Mouse (Mus musculus) embryonic facial prominence, embryonic 12.5 days (tissue): Measurements from ENCODE around the gene Hist1h3e. TPM values are rescaled to one million over a fixed set of nuclear protein-coding genes. Genes with fewer than 3 reads are reported as not detected.

Experiments
- ATAC-seq: fragments of 200-750 bp; cut with Nextera tagmentation; 2 replicates; pipeline ENCODE4 v1.8.0; 2017; ENCODE audit not compliant: insufficient number of reproducible peaks, insufficient read depth, low FRiP score, low TSS enrichment
- H3K27ac ChIP-seq: fragments of 300-500 bp; sonication (generic); 2 replicates; pipeline ENCODE4 v1.5.1; 2016; ENCODE audit warnings: mild to moderate bottlenecking
- H3K27me3 ChIP-seq: fragments of 300-500 bp; sonication (generic); 2 replicates; pipeline ENCODE4 v1.6.1; 2016; ENCODE audit warnings: mild to moderate bottlenecking, moderate library complexity
- H3K36me3 ChIP-seq: fragments of 300-500 bp; sonication (generic); 2 replicates; pipeline ENCODE4 v1.6.1; 2016; ENCODE audit warnings: mild to moderate bottlenecking
- H3K4me1 ChIP-seq: fragments of 300-500 bp; sonication (generic); 2 replicates; pipeline ENCODE4 v1.6.1; 2016
- H3K4me2 ChIP-seq: fragments of 300-500 bp; sonication (generic); replicated peaks from 2 replicates; pipeline ENCODE4 v1.6.1; 2016; ENCODE audit warnings: mild to moderate bottlenecking, moderate library complexity
- H3K4me3 ChIP-seq: fragments of 300-500 bp; sonication (generic); 2 replicates; pipeline ENCODE4 v1.5.1; 2016; ENCODE audit warnings: mild to moderate bottlenecking
- H3K9ac ChIP-seq: fragments of 300-500 bp; sonication (generic); 2 replicates; pipeline ENCODE4 v1.6.1; 2016; ENCODE audit warnings: mild to moderate bottlenecking, moderate library complexity
- H3K9me3 ChIP-seq: fragments of 300-500 bp; sonication (generic); 2 replicates; pipeline ENCODE4 v1.6.1; 2016; ENCODE audit warnings: mild to moderate bottlenecking, moderate library complexity
- WGBS: fragments of 180-500 bp; shearing (Covaris S2); methylation state at CpG from one replicate; pipeline ENCODE4 v1.1.7; 2016; 5-methylcytosine and 5-hydroxymethylcytosine counted together
- microRNA-seq: library from miRNA; unstranded; fragments of <30 nt; microRNA quantifications from one replicate; pipeline ENCODE4, GENCODE M21; 2017
- polyA plus RNA-seq: library from polyadenylated mRNA; unstranded; fragments of >200 nt; fragmentation: Nextera tagmentation; extraction: Ambion mirVana; gene quantifications from 2 replicates; pipeline ENCODE4 v1.2.1, GENCODE M21; 2016

Hist1h3e gene
- polyA plus RNA-seq, 1 experiment from 2014 or later: 9.5 TPM

- Histone ChIP-seq H3K9ac (no peak overlapping the region), H3K4me3 (peak overlapping the region; percentile 38), H3K27ac (no peak overlapping the region), H3K27me3 (no peaks in the 10 kb centered on the region), H3K36me3 (no peaks in the 10 kb centered on the region), H3K9me3 (no peaks in the 10 kb centered on the region), H3K4me2 (peak overlapping the region; percentile 66), H3K4me1 (no peaks in the 10 kb centered on the region)
- WGBS: under 1% methylated on average over 10 of the region's 10 CpGs
- ATAC-seq: 0 out of 2 replicates have a peak, but pooled peaks have one; percentile 47
These were observed 42.8 kb downstream of the Hist1h3e start for GRCm38 (mm10) chr13:23519416-23519815.

GRCm38 (mm10) chr13:23518885-23519284 is 43.3 kb downstream of the Hist1h3e start:
- ATAC-seq: no peak

GRCm38 (mm10) chr13:23518295-23518603 is 43.9 kb downstream of the Hist1h3e start:
- ATAC-seq: no peak
- Histone ChIP-seq H3K27me3 (no peaks in the 10 kb centered on the region), H3K4me3 (peak overlapping the region; percentile 52), H3K36me3 (no peaks in the 10 kb centered on the region), H3K9ac (no peak overlapping the region), H3K4me1 (no peaks in the 10 kb centered on the region), H3K4me2 (peak overlapping the region; percentile 66), H3K9me3 (no peaks in the 10 kb centered on the region), H3K27ac (no peak overlapping the region)
- 2% methylated on average over 6 of the region's 6 CpGs for WGBS

More at GRCm38 (mm10) chr13:23518885-23519284, 43.3 kb downstream of the Hist1h3e start:
- Histone ChIP-seq H3K4me2 (peak overlapping the region; percentile 66), H3K27me3 (no peaks in the 10 kb centered on the region), H3K27ac (no peak overlapping the region), H3K4me1 (no peaks in the 10 kb centered on the region), H3K9me3 (no peaks in the 10 kb centered on the region), H3K9ac (no peak overlapping the region), H3K36me3 (no peaks in the 10 kb centered on the region), H3K4me3 (peak overlapping the region; percentile 38)
- under 1% methylated on average over 6 of the region's 6 CpGs for WGBS

- Histone ChIP-seq H3K4me3 (peak overlapping the region; percentile 52), H3K27me3 (no peaks in the 10 kb centered on the region), H3K4me1 (no peaks in the 10 kb centered on the region), H3K4me2 (peak overlapping the region; percentile 66), H3K9ac (no peak overlapping the region), H3K27ac (peak overlapping the region; percentile 70; the same call in 1 of the 2 replicates), H3K36me3 (no peaks in the 10 kb centered on the region), H3K9me3 (no peaks in the 10 kb centered on the region)
- peak; percentile 73; the same call in 1 of the 2 replicates for ATAC-seq
- under 1% methylated on average over 27 of the region's 27 CpGs for WGBS
These were observed 44.4 kb downstream of the Hist1h3e start for GRCm38 (mm10) chr13:23517603-23518294.

- no peaks in the 10 kb centered on the region for H3K4me1 ChIP-seq
- no peaks in the 10 kb centered on the region for H3K27me3 ChIP-seq
- ATAC-seq: no peak
- H3K9ac ChIP-seq: no peak overlapping the region
- H3K4me3 ChIP-seq: peak overlapping the region; percentile 52
- H3K36me3 ChIP-seq: no peaks in the 10 kb centered on the region
- peak overlapping the region; percentile 70; the same call in 1 of the 2 replicates for H3K27ac ChIP-seq
- peak overlapping the region; percentile 66 for H3K4me2 ChIP-seq
- WGBS: under 1% methylated on average over 19 of the region's 19 CpGs
- H3K9me3 ChIP-seq: no peaks in the 10 kb centered on the region
These were observed 45.2 kb downstream of the Hist1h3e start for GRCm38 (mm10) chr13:23516822-23517602.

GRCm38 (mm10) chr13:23515826-23516620 is 46.1 kb downstream of the Hist1h3e start:
- no peak for ATAC-seq
- Histone ChIP-seq H3K9me3 (no peaks in the 10 kb centered on the region), H3K4me2 (peak overlapping the region; percentile 61), H3K4me3 (peak overlapping the region; percentile 33), H3K4me1 (no peaks in the 10 kb centered on the region), H3K9ac (peak overlapping the region; percentile 40; the same call in 1 of the 2 replicates), H3K27ac (no peak overlapping the region), H3K27me3 (no peaks in the 10 kb centered on the region), H3K36me3 (no peaks in the 10 kb centered on the region)
- 50% methylated on average over 15 of the region's 15 CpGs for WGBS

GRCm38 (mm10) chr13:23515281-23515680 is 46.9 kb downstream of the Hist1h3e start:
- no peak overlapping the region for H3K4me3 ChIP-seq
- WGBS: 72% methylated on average over 5 of the region's 5 CpGs
- no peak for ATAC-seq

GRCm38 (mm10) chr13:23513517-23513916 is 48.7 kb downstream of the Hist1h3e start:
- no peak for ATAC-seq
- Histone ChIP-seq H3K9me3 (no peaks in the 10 kb centered on the region), H3K36me3 (no peaks in the 10 kb centered on the region), H3K27ac (no peak overlapping the region), H3K4me3 (no peak overlapping the region), H3K4me1 (0 out of 2 replicates have a peak, but pooled peaks cover 3% of the 10 kb centered on the region), H3K4me2 (no peak overlapping the region), H3K9ac (no peak overlapping the region), H3K27me3 (no peaks in the 10 kb centered on the region)
- 91% methylated on average over 1 of the region's 1 CpGs for WGBS

More at GRCm38 (mm10) chr13:23515281-23515680, 46.9 kb downstream of the Hist1h3e start:
- Histone ChIP-seq H3K36me3 (no peaks in the 10 kb centered on the region), H3K4me2 (no peak overlapping the region), H3K27me3 (no peaks in the 10 kb centered on the region), H3K4me1 (0 out of 2 replicates have a peak, but pooled peaks cover 3% of the 10 kb centered on the region), H3K27ac (no peak overlapping the region), H3K9me3 (no peaks in the 10 kb centered on the region), H3K9ac (no peak overlapping the region)

Small RNAs within 50 kb of the gene (microRNA-seq; reads per million reads assigned to microRNA genes)
- gene Gm44297: not detected
- gene Gm44359: not detected
- gene Gm44394: not detected
- gene n-TStga1: 2.7 reads per million, percentile 11 among the genes with 10 or more reads in this experiment

Other genes with a start within 250 kb of the Hist1h3e start
- 65.4 and 67.5 TPM in 2 replicates for gene Zfp322a, start 193.2 kb downstream of the Hist1h3e start, polyA plus RNA-seq
- gene Abt1, start 138.5 kb downstream of the Hist1h3e start, polyA plus RNA-seq: 12.9 and 13.9 TPM in 2 replicates
- 0.10 and 0.20 TPM in 2 replicates for gene Btn1a1, start 96.5 kb downstream of the Hist1h3e start, polyA plus RNA-seq
- gene Btn2a2, start 73.5 kb downstream of the Hist1h3e start, polyA plus RNA-seq: 1.6 TPM in 2 replicates
- 6.2 and 6.8 TPM in 2 replicates for gene Hist1h4h, start 31.3 kb downstream of the Hist1h3e start, polyA plus RNA-seq
- gene Hist1h2af, start 28.5 kb downstream of the Hist1h3e start, polyA plus RNA-seq: 10.7 and 15.5 TPM in 2 replicates
- 7.8 and 11.8 TPM in 2 replicates for gene Hist1h3g, start 26.9 kb downstream of the Hist1h3e start, polyA plus RNA-seq
- 1.3 and 1.5 TPM in 2 replicates for gene Hist1h2bh, start 19.0 kb downstream of the Hist1h3e start, polyA plus RNA-seq
- 1.3 and 2.3 TPM in 2 replicates for gene Hist1h3f, start 18.3 kb downstream of the Hist1h3e start, polyA plus RNA-seq
- 2.1 and 2.4 TPM in 2 replicates for gene Hist1h4f, start 10.7 kb downstream of the Hist1h3e start, polyA plus RNA-seq
- gene Hist1h1d, start 9.1 kb downstream of the Hist1h3e start, polyA plus RNA-seq: 0.64 and 0.75 TPM in 2 replicates
- 139 and 153 TPM in 2 replicates for gene Hist1h2ae, start 8.9 kb upstream of the Hist1h3e start, polyA plus RNA-seq
- 11.4 and 15.7 TPM in 2 replicates for gene Hist1h2bg, start 9.0 kb upstream of the Hist1h3e start, polyA plus RNA-seq
- 10.7 and 11.9 TPM in 2 replicates for gene Hist1h2bf, start 11.8 kb upstream of the Hist1h3e start, polyA plus RNA-seq
- 2.0 and 3.6 TPM in 2 replicates for gene Hist1h2ad, start 12.0 kb upstream of the Hist1h3e start, polyA plus RNA-seq
- 5.5 and 7.0 TPM in 2 replicates for gene Hist1h3d, start 13.4 kb upstream of the Hist1h3e start, polyA plus RNA-seq
- gene Hist1h4d, start 19.2 kb upstream of the Hist1h3e start, polyA plus RNA-seq: 123 and 126 TPM in 2 replicates
- 3.3 and 3.6 TPM in 2 replicates for gene Hist1h2be, start 58.8 kb upstream of the Hist1h3e start, polyA plus RNA-seq
- 22.6 and 24.2 TPM in 2 replicates for gene Hist1h1e, start 60.2 kb upstream of the Hist1h3e start, polyA plus RNA-seq
- gene Hist1h2ac, start 121.6 kb upstream of the Hist1h3e start, polyA plus RNA-seq: 1.3 TPM in 2 replicates
- 35.4 and 35.6 TPM in 2 replicates for gene Hist1h2bc, start 121.8 kb upstream of the Hist1h3e start, polyA plus RNA-seq
- 0.24 and 0.25 TPM in 2 replicates for gene Hist1h1t, start 133.4 kb upstream of the Hist1h3e start, polyA plus RNA-seq
- 10.5 and 13.6 TPM in 2 replicates for gene Hist1h4c, start 136.1 kb upstream of the Hist1h3e start, polyA plus RNA-seq
- 3.2 and 3.5 TPM in 2 replicates for gene Hfe, start 148.5 kb upstream of the Hist1h3e start, polyA plus RNA-seq
- gene Hist1h1c, start 176.4 kb upstream of the Hist1h3e start, polyA plus RNA-seq: 20.5 and 22.8 TPM in 2 replicates
- 19.2 and 19.3 TPM in 2 replicates for gene Hist1h3c, start 183.2 kb upstream of the Hist1h3e start, polyA plus RNA-seq
- gene Hist1h2bb, start 184.4 kb upstream of the Hist1h3e start, polyA plus RNA-seq: 3.6 and 5.0 TPM in 2 replicates
- 58.7 and 62.9 TPM in 2 replicates for gene Hist1h2ab, start 188.8 kb upstream of the Hist1h3e start, polyA plus RNA-seq
- 14.0 and 23.7 TPM in 2 replicates for gene Hist1h3b, start 189.9 kb upstream of the Hist1h3e start, polyA plus RNA-seq
- 9.4 and 11.5 TPM in 2 replicates for gene Hist1h4b, start 194.6 kb upstream of the Hist1h3e start, polyA plus RNA-seq
- 1.1 and 1.2 TPM in 2 replicates for gene Hist1h4a, start 198.9 kb upstream of the Hist1h3e start, polyA plus RNA-seq
- 7.8 and 9.6 TPM in 2 replicates for gene Hist1h3a, start 200.0 kb upstream of the Hist1h3e start, polyA plus RNA-seq
- gene Hist1h1a, start 201.3 kb upstream of the Hist1h3e start, polyA plus RNA-seq: 4.0 and 5.8 TPM in 2 replicates
- 0.10 TPM in 1 of 2 replicates, not detected in the other for gene Trim38, start 207.5 kb upstream of the Hist1h3e start, polyA plus RNA-seq
- gene Slc17a2, start 244.6 kb upstream of the Hist1h3e start, polyA plus RNA-seq: not detected in 2 replicates